Mouse (Mus musculus) spleen, postnatal 14 days (tissue): ENCODE data around the gene Tmc8.
"Not testable (repeated sequence)": the region's sequence is repeated elsewhere in the genome, so short reads cannot be mapped to it uniquely, and the experiment has no call there.

Source experiments
- DNase-seq, 2 experiments: peaks; one replicate each; pipeline ENCODE4 v3.0.0; 2021 to 2022; ENCODE audit warnings: low spot score in 2 of 2

Tmc8 gene

GRCm38 (mm10) chr11:117772352-117772751, 9.5 kb upstream of the Tmc8 start:
- no peak for DNase-seq

- no peak for DNase-seq
Measured at GRCm38 (mm10) chr11:117774925-117775324, 7.0 kb upstream of the Tmc8 start.

- DNase-seq = no peak
Measured at GRCm38 (mm10) chr11:117775540-117775939, 6.3 kb upstream of the Tmc8 start.

- no peak for DNase-seq
Measured at GRCm38 (mm10) chr11:117776085-117776792, 5.6 kb upstream of the Tmc8 start.

- no peak for DNase-seq
Measured at GRCm38 (mm10) chr11:117777111-117777510, 4.8 kb upstream of the Tmc8 start.

- DNase-seq = no peak
Measured at GRCm38 (mm10) chr11:117778031-117778430, 3.8 kb upstream of the Tmc8 start.

GRCm38 (mm10) chr11:117778851-117779433, 2.9 kb upstream of the Tmc8 start:
- DNase-seq = peak; percentile 40 to 49

- DNase-seq = peak; percentile 60 to 64
Measured at GRCm38 (mm10) chr11:117779434-117780198, 2.3 kb upstream of the Tmc8 start.

- no peak for DNase-seq
Measured at GRCm38 (mm10) chr11:117780199-117780515, 1.7 kb upstream of the Tmc8 start.

GRCm38 (mm10) chr11:117780582-117781111, 1.2 kb upstream of the Tmc8 start:
- peak; percentile 87 to 90 for DNase-seq

GRCm38 (mm10) chr11:117781199-117781821, 566 bp upstream of the Tmc8 start:
- DNase-seq = peak; percentile 57 to 73

- no peak for DNase-seq
Measured at GRCm38 (mm10) chr11:117782705-117783034, 794 bp downstream of the Tmc8 start.

- DNase-seq = peak; percentile 75 to 88
Measured at GRCm38 (mm10) chr11:117783089-117783488, 1.2 kb downstream of the Tmc8 start.

- peak; percentile 59 to 66 for DNase-seq
Measured at GRCm38 (mm10) chr11:117783683-117784309, 1.9 kb downstream of the Tmc8 start.

- peak; percentile 60 to 75 for DNase-seq
Measured at GRCm38 (mm10) chr11:117786294-117786693, 4.4 kb downstream of the Tmc8 start.

- DNase-seq = not testable (repeated sequence)
Measured at GRCm38 (mm10) chr11:117788481-117788880, 6.6 kb downstream of the Tmc8 start.

- peak; percentile 66 to 77 for DNase-seq
Measured at GRCm38 (mm10) chr11:117790286-117790685, 8.4 kb downstream of the Tmc8 start.

GRCm38 (mm10) chr11:117790703-117791440, 9.0 kb downstream of the Tmc8 start:
- peak; percentile 30 to 50 for DNase-seq

GRCm38 (mm10) chr11:117791441-117791761, 9.5 kb downstream of the Tmc8 start:
- DNase-seq = peak in 1 of 2 experiments; percentile 11

- peak; percentile 70 to 77 for DNase-seq
Measured at GRCm38 (mm10) chr11:117792281-117792888, 10.5 kb downstream of the Tmc8 start.
